Mouse (Mus musculus): ENCODE data around the gene Hao1.
A peak's percentile ranks its signal among the peaks of the same experiment; 100 is the strongest.

Gene Hao1

GRCm38 (mm10) chr2:134554221-134554727 is at the start of gene Hao1:
TSS of gene Hao1 (minus strand) at chr2:134554368.
- DNase-seq (ENCODE audit: low spot score) = no peak

- DNase-seq (ENCODE audit: low spot score) = no peak
Measured at GRCm38 (mm10) chr2:134591081-134591694, 37.0 kb upstream of the Hao1 start.

- DNase-seq (ENCODE audit: low spot score) = no peak
Measured at GRCm38 (mm10) chr2:134585243-134585642, 31.1 kb upstream of the Hao1 start.

GRCm38 (mm10) chr2:134559422-134559821 is 5.3 kb upstream of the Hao1 start:
- DNase-seq (ENCODE audit: low spot score) = no peak

GRCm38 (mm10) chr2:134552358-134552757 is 1.8 kb downstream of the Hao1 start:
- no peak for DNase-seq (ENCODE audit: low spot score)

- no peak for DNase-seq (ENCODE audit: low spot score)
Measured at GRCm38 (mm10) chr2:134549770-134550169, 4.4 kb downstream of the Hao1 start.

GRCm38 (mm10) chr2:134545116-134545515 is 9.1 kb downstream of the Hao1 start:
- DNase-seq (ENCODE audit: low spot score) = no peak

- no peak for DNase-seq (ENCODE audit: low spot score)
Measured at GRCm38 (mm10) chr2:134544321-134545065, 9.7 kb downstream of the Hao1 start.

GRCm38 (mm10) chr2:134543501-134543900 is 10.7 kb downstream of the Hao1 start:
- no peak for DNase-seq (ENCODE audit: low spot score)

GRCm38 (mm10) chr2:134541019-134541418 is 13.1 kb downstream of the Hao1 start:
- no peak for DNase-seq (ENCODE audit: low spot score)

GRCm38 (mm10) chr2:134538451-134538850 is 15.7 kb downstream of the Hao1 start:
- DNase-seq (ENCODE audit: low spot score) = no peak

- DNase-seq (ENCODE audit: low spot score) = no peak
Measured at GRCm38 (mm10) chr2:134528122-134528810, 25.9 kb downstream of the Hao1 start.

GRCm38 (mm10) chr2:134527419-134528114 is 26.6 kb downstream of the Hao1 start:
- DNase-seq (ENCODE audit: low spot score) = no peak

- no peak for DNase-seq (ENCODE audit: low spot score)
Measured at GRCm38 (mm10) chr2:134518042-134518441, 36.1 kb downstream of the Hao1 start.

GRCm38 (mm10) chr2:134499777-134500176 is 54.4 kb downstream of the Hao1 start:
- no peak for DNase-seq (ENCODE audit: low spot score)

GRCm38 (mm10) chr2:134498450-134498849 is 55.7 kb downstream of the Hao1 start:
- DNase-seq (ENCODE audit: low spot score) = no peak

- DNase-seq (ENCODE audit: low spot score) = no peak
Measured at GRCm38 (mm10) chr2:134488671-134489070, 65.5 kb downstream of the Hao1 start.

- no peak for DNase-seq (ENCODE audit: low spot score)
Measured at GRCm38 (mm10) chr2:134486055-134486834, 67.9 kb downstream of the Hao1 start.

GRCm38 (mm10) chr2:134482683-134483082 is 71.5 kb downstream of the Hao1 start:
- no peak for DNase-seq (ENCODE audit: low spot score)

- peak; percentile 6 for DNase-seq (ENCODE audit: low spot score)
Measured at GRCm38 (mm10) chr2:134481759-134482158, 72.4 kb downstream of the Hao1 start.

GRCm38 (mm10) chr2:134481174-134481573 is 73.0 kb downstream of the Hao1 start:
- DNase-seq (ENCODE audit: low spot score) = no peak
